Mouse (Mus musculus) forebrain, embryonic 15.5 days (tissue): ENCODE measurements around the gene Cfap45. TPM values are rescaled to one million over a fixed set of nuclear protein-coding genes. Genes with fewer than 3 reads are reported as not detected.

Experiments used
- ATAC-seq: fragments of 200-750 bp; cut with Nextera tagmentation; replicated peaks from 2 replicates; pipeline ENCODE4 v1.8.0; 2017; ENCODE audit warnings: mild to moderate bottlenecking, moderate TSS enrichment, moderate library complexity
- H3K27ac ChIP-seq: fragments of 300-500 bp; sonication (generic); replicated peaks from 2 replicates; pipeline ENCODE4 v1.5.1; 2015; ENCODE audit warnings: mild to moderate bottlenecking, inconsistent platforms
- H3K27me3 ChIP-seq: fragments of 300-500 bp; sonication (generic); 2 replicates; pipeline ENCODE4 v1.6.1; 2015; ENCODE audit warnings: inconsistent platforms
- H3K36me3 ChIP-seq: fragments of 300-500 bp; sonication (generic); 2 replicates; pipeline ENCODE4 v1.6.1; 2015; ENCODE audit warnings: mild to moderate bottlenecking, inconsistent platforms
- H3K4me1 ChIP-seq: fragments of 300-500 bp; sonication (generic); 2 replicates; pipeline ENCODE4 v1.6.1; 2015; ENCODE audit warnings: inconsistent platforms
- H3K4me2 ChIP-seq: fragments of 300-500 bp; sonication (generic); replicated peaks from 2 replicates; pipeline ENCODE4 v1.6.1; 2015; ENCODE audit warnings: mild to moderate bottlenecking, inconsistent platforms
- H3K4me3 ChIP-seq: fragments of 300-500 bp; sonication (generic); 2 replicates; pipeline ENCODE4 v1.5.1; 2015; ENCODE audit warnings: mild to moderate bottlenecking, inconsistent platforms
- H3K9ac ChIP-seq: fragments of 300-500 bp; sonication (generic); replicated peaks from 2 replicates; pipeline ENCODE4 v1.6.1; 2015; ENCODE audit warnings: mild to moderate bottlenecking, inconsistent platforms
- H3K9me3 ChIP-seq: fragments of 300-500 bp; sonication (generic); 2 replicates; pipeline ENCODE4 v1.6.1; 2016; ENCODE audit warnings: inconsistent platforms
- WGBS: fragments of 180-500 bp; shearing (Covaris S2); methylation state at CpG from one replicate; pipeline ENCODE4 v1.1.7; 2015; ENCODE audit warnings: mixed read lengths; 5-methylcytosine and 5-hydroxymethylcytosine counted together
- polyA plus RNA-seq: library from polyadenylated mRNA; unstranded; fragments of >200 nt; fragmentation: Nextera tagmentation; extraction: Ambion mirVana; gene quantifications from 2 replicates; pipeline ENCODE4 v1.2.1, GENCODE M21; 2015

Gene Cfap45
- polyA plus RNA-seq, 1 experiment from 2014 or later, result 3.1 TPM

DNA sequence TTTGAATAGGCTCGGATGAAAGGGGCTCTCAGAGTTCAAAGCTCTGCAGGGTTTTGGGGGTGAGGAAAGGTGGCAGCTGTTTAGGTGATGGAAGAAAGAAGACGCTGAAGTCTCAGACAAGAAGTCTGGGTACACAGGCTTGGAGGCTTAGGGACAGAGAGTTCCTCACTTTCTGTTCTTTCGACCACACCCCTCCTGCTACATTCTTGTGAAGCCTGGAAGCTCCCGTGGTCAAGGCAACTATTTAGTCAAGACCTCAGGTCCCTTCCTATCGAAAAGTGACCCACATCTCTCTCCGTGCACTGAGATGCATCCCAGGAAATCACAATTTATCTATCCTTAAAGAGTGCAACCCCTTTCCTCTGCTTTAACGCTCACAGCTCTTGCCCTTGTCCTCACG lies 29.1 kb downstream of the Cfap45 start:
- Histone ChIP-seq H3K4me3 (peak overlapping the region; percentile 44), H3K4me2 (peak overlapping the region; percentile 55), H3K36me3 (no peaks in the 10 kb centered on the region), H3K27me3 (no peaks in the 10 kb centered on the region), H3K9ac (peak overlapping the region; percentile 47; the same call in 1 of the 2 replicates), H3K27ac (no peak overlapping the region), H3K4me1 (peaks cover 21% of the 10 kb centered on the region), H3K9me3 (no peaks in the 10 kb centered on the region)
- no peak for ATAC-seq
- WGBS, result 3% methylated on average over 8 of the region's 8 CpGs

DNA sequence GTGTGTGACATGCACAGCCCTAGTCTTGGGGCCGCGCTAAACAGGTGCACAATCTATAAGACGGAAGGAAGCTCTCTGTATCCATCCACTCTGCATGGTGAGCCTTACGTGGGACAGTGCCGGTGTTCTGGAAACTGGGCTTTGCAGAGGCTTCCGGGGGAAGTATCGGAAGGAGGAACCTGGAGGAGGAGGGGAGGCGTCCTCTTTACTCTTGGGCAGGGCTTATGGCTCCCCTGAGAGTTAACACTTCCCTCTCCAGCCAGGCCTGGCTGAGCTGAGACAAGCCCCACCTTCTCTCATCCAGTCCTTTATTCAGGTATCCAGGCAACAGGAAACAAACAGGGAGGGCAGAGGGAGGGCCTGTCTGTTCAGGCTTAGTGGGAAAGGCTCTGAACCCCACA lies 29.9 kb downstream of the Cfap45 start:
- Histone ChIP-seq H3K4me3 (peak overlapping the region; percentile 44), H3K4me1 (peaks cover 21% of the 10 kb centered on the region), H3K4me2 (peak overlapping the region; percentile 55), H3K36me3 (no peaks in the 10 kb centered on the region), H3K9me3 (no peaks in the 10 kb centered on the region), H3K9ac (peak overlapping the region; percentile 47), H3K27ac (0 out of 2 replicates have a peak overlapping the region, but pooled peaks have one; percentile 1), H3K27me3 (no peaks in the 10 kb centered on the region)
- ATAC-seq, result peak; percentile 90
- WGBS, result under 1% methylated on average over 8 of the region's 8 CpGs

GRCm38 (mm10) chr1:172551009-172551408 lies 30.4 kb downstream of the Cfap45 start:
- ATAC-seq, result no peak

DNA sequence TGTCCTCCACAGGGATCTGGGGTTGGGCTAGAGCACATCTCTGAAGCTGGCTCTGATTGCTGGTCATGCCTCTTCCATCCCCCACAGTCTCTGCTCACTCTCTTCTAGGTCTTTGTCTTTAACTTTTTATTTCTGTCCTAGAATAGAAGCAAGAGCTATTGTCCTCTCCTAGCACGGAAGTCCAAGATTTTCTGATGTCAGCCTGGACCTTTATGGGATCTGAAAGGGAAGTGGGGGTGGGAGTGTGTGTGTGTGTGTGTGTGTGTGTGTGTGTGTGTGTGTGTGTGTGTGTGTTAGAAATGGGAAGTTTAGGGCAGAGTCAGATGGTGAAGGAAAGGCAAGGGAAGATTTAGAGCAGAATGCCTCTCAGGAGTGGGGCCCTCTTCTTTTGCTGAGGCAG lies 32.0 kb downstream of the Cfap45 start:
- H3K9ac ChIP-seq, result no peak overlapping the region
- peaks cover 21% of the 10 kb centered on the region for H3K4me1 ChIP-seq
- no peaks in the 10 kb centered on the region for H3K27me3 ChIP-seq
- H3K4me3 ChIP-seq, result no peak overlapping the region
- ATAC-seq, result no peak
- H3K9me3 ChIP-seq, result no peaks in the 10 kb centered on the region
- no peak overlapping the region for H3K4me2 ChIP-seq
- H3K36me3 ChIP-seq, result no peaks in the 10 kb centered on the region
- 35% methylated on average over 1 of the region's 1 CpGs for WGBS
- no peak overlapping the region for H3K27ac ChIP-seq

More at GRCm38 (mm10) chr1:172551009-172551408, 30.4 kb downstream of the Cfap45 start:
- Histone ChIP-seq H3K4me3 (no peak overlapping the region), H3K4me1 (peaks cover 21% of the 10 kb centered on the region), H3K27me3 (no peaks in the 10 kb centered on the region), H3K36me3 (no peaks in the 10 kb centered on the region), H3K9me3 (no peaks in the 10 kb centered on the region), H3K4me2 (peak overlapping the region; percentile 55), H3K27ac (0 out of 2 replicates have a peak overlapping the region, but pooled peaks have one; percentile 1), H3K9ac (peak overlapping the region; percentile 47; the same call in 1 of the 2 replicates)
- WGBS, result 32% methylated on average over 7 of the region's 7 CpGs

GRCm38 (mm10) chr1:172555638-172556037 lies 35.0 kb downstream of the Cfap45 start, which contains the start of gene Vsig8:
Vsig8 (plus strand) TSS chr1:172555938.
- no peak within 1 kb of the TSS for H3K4me3 ChIP-seq
- ATAC-seq, result no peak
- no peak within 1 kb of the TSS for H3K4me2 ChIP-seq
- no peak within 1 kb of the TSS for H3K9ac ChIP-seq
- no peaks in the 10 kb centered on the region for H3K9me3 ChIP-seq
- H3K27ac ChIP-seq, result no peak within 1 kb of the TSS
- no peaks in the 10 kb centered on the region for H3K36me3 ChIP-seq
- 77% methylated on average over 11 of the region's 11 CpGs for WGBS
- peaks cover 6% of the 10 kb centered on the region for H3K27me3 ChIP-seq
- peaks cover 6% of the 10 kb centered on the region for H3K4me1 ChIP-seq

GRCm38 (mm10) chr1:172562641-172563464 lies 42.3 kb downstream of the Cfap45 start:
- peaks cover 17% of the 10 kb centered on the region for H3K4me1 ChIP-seq
- ATAC-seq, result peak; percentile 88
- under 1% methylated on average over 66 of the region's 66 CpGs for WGBS
- H3K9me3 ChIP-seq, result no peaks in the 10 kb centered on the region
- no peaks in the 10 kb centered on the region for H3K36me3 ChIP-seq
- H3K4me3 ChIP-seq, result peak overlapping the region; percentile 69
- H3K4me2 ChIP-seq, result peak overlapping the region; percentile 93
- peaks cover 23% of the 10 kb centered on the region for H3K27me3 ChIP-seq
- no peak overlapping the region for H3K27ac ChIP-seq
- peak overlapping the region; percentile 59 for H3K9ac ChIP-seq

DNA sequence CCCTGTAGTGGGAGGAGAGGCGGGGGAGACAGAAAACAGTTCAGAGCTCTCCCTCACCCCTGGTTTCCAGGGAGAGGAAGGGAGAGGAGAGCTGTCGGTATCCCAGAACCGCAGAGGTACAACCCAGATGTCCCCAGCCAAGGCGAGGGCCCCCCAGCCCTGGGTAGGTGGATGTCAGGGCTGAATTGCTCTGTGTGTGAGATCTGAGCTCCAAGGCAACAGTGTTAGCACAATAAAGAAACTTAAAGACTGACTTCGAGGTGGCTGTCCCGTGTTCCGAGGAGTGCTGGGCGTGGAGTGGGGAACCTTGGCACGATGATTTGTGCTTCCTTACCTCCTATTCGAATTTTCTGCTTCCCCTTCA lies 42.8 kb downstream of the Cfap45 start:
- H3K4me3 ChIP-seq, result peak overlapping the region; percentile 69
- no peak overlapping the region for H3K27ac ChIP-seq
- 2% methylated on average over 10 of the region's 10 CpGs for WGBS
- H3K9ac ChIP-seq, result peak overlapping the region; percentile 59
- ATAC-seq, result no peak
- peaks cover 23% of the 10 kb centered on the region for H3K27me3 ChIP-seq
- H3K9me3 ChIP-seq, result no peaks in the 10 kb centered on the region
- H3K4me2 ChIP-seq, result peak overlapping the region; percentile 93
- peaks cover 17% of the 10 kb centered on the region for H3K4me1 ChIP-seq
- H3K36me3 ChIP-seq, result no peaks in the 10 kb centered on the region

DNA sequence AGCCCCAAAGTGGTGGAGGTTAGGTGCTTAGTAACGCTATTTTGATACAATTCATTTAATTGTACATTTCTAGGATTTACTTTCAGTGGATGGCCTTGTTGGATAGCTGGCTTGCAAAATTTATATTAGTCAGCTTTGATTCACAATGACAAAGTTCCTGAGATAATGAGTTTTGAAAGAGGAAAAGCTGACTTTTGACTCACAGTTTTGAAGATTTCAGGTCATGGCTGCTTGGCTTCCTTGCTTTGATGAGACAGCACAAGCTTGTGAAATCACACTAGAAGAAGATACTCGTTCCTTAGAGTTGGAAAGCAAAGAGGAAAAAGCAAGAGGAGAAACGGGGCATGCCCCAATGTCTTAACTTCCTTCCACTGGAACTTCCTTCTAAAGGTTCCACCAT lies 45.5 kb downstream of the Cfap45 start:
- no peaks in the 10 kb centered on the region for H3K36me3 ChIP-seq
- no peaks in the 10 kb centered on the region for H3K9me3 ChIP-seq
- H3K4me2 ChIP-seq, result no peak overlapping the region
- H3K27ac ChIP-seq, result no peak overlapping the region
- WGBS, result 80% methylated on average over 3 of the region's 3 CpGs
- no peak overlapping the region for H3K4me3 ChIP-seq
- H3K27me3 ChIP-seq, result peaks cover 13% of the 10 kb centered on the region
- no peak for ATAC-seq
- H3K9ac ChIP-seq, result no peak overlapping the region
- peaks cover 17% of the 10 kb centered on the region for H3K4me1 ChIP-seq

DNA sequence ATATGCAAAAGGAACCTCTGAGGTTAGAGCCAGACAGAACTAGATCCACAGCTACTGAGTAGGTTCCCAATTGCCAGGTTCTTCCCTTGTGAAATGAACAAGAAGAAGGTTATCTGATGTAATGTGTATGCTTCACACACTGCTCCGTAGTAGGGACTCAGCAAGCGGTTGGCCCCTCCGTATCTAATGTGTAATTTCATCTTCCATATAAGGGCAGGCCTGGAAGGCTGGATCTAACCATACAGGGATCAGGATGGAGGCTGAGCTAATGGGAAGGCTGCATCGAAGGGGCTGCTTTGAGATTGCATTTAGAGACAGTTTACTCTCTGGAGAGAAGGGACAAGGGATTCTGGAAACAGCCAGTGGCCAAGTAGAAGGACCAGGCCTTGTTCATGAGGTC lies 47.2 kb downstream of the Cfap45 start:
- H3K27me3 ChIP-seq, result 0 out of 2 replicates have a peak, but pooled peaks cover under 1% of the 10 kb centered on the region
- no peak overlapping the region for H3K27ac ChIP-seq
- H3K4me1 ChIP-seq, result peaks cover 7% of the 10 kb centered on the region
- no peak overlapping the region for H3K9ac ChIP-seq
- H3K9me3 ChIP-seq, result no peaks in the 10 kb centered on the region
- WGBS, result 82% methylated on average over 4 of the region's 4 CpGs
- no peaks in the 10 kb centered on the region for H3K36me3 ChIP-seq
- H3K4me2 ChIP-seq, result no peak overlapping the region
- H3K4me3 ChIP-seq, result no peak overlapping the region
- no peak for ATAC-seq

DNA sequence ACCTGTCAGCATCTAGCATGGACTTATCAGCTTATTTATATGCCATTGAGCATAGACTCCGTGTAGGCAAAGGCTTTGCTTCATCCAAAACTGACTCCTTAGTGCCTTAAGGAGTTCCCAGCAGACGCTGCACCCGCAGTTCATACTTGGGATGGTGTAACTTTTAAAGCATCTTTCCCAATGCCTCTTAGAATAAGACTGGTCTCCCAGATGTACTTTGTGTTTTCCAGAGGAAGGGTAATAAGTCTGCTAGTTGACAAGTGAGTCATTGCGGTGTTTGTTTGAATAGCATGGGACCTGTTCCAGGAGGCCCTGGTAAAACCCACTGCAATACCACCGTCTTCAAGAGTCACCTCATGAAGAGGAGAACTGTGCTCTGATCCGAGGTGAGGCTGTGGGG lies 59.5 kb downstream of the Cfap45 start:
- Histone ChIP-seq H3K9ac (no peak overlapping the region), H3K27ac (no peak overlapping the region), H3K36me3 (no peaks in the 10 kb centered on the region), H3K27me3 (no peaks in the 10 kb centered on the region), H3K4me3 (no peak overlapping the region), H3K4me1 (no peaks in the 10 kb centered on the region), H3K9me3 (no peaks in the 10 kb centered on the region), H3K4me2 (no peak overlapping the region)
- no peak for ATAC-seq
- WGBS, result 79% methylated on average over 6 of the region's 6 CpGs

GRCm38 (mm10) chr1:172582436-172582835 lies 61.8 kb downstream of the Cfap45 start:
- Histone ChIP-seq H3K27ac (no peak overlapping the region), H3K4me1 (peaks cover 13% of the 10 kb centered on the region), H3K9ac (no peak overlapping the region), H3K36me3 (no peaks in the 10 kb centered on the region), H3K4me2 (no peak overlapping the region), H3K27me3 (no peaks in the 10 kb centered on the region), H3K4me3 (no peak overlapping the region), H3K9me3 (no peaks in the 10 kb centered on the region)
- 89% methylated on average over 8 of the region's 8 CpGs for WGBS
- no peak for ATAC-seq

DNA sequence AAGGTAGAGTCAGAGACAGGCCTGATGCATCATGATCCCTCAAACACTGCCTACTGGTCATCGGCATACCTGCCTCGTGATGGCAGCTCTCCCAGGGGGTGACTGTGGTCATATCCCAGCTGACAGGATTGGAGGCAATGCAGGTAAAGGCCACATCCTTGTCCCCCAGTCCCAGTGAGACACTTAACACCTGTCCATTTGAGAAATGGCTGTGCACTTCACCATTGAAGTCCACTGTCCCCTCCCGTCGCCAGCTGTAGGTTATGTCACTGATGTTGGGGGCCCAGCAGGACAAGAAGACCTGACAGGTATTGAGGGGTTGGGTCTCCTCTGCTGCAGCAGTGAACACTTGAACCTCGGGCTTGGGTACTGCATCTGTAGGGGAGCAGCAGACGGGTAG lies 63.7 kb downstream of the Cfap45 start:
- 84% methylated on average over 6 of the region's 6 CpGs for WGBS
- Histone ChIP-seq H3K4me3 (no peak overlapping the region), H3K4me2 (no peak overlapping the region), H3K27ac (no peak overlapping the region), H3K9ac (no peak overlapping the region), H3K4me1 (peaks cover 13% of the 10 kb centered on the region), H3K9me3 (no peaks in the 10 kb centered on the region), H3K27me3 (no peaks in the 10 kb centered on the region), H3K36me3 (no peaks in the 10 kb centered on the region)
- ATAC-seq, result no peak
